Mouse (Mus musculus) lung, postnatal 0 days (tissue): ENCODE results near the gene Nelfe.

Experiments
- CTCF ChIP-seq: IDR thresholded peaks from 2 replicates; pipeline ENCODE4 v1.5.1; 2016; ENCODE audit warnings: antibody characterized with exemption, mild to moderate bottlenecking
- EP300 ChIP-seq: IDR thresholded peaks from 2 replicates; pipeline ENCODE4 v1.6.1; 2016; ENCODE audit warnings: antibody characterized with exemption, mild to moderate bottlenecking, control low read depth

DNA sequence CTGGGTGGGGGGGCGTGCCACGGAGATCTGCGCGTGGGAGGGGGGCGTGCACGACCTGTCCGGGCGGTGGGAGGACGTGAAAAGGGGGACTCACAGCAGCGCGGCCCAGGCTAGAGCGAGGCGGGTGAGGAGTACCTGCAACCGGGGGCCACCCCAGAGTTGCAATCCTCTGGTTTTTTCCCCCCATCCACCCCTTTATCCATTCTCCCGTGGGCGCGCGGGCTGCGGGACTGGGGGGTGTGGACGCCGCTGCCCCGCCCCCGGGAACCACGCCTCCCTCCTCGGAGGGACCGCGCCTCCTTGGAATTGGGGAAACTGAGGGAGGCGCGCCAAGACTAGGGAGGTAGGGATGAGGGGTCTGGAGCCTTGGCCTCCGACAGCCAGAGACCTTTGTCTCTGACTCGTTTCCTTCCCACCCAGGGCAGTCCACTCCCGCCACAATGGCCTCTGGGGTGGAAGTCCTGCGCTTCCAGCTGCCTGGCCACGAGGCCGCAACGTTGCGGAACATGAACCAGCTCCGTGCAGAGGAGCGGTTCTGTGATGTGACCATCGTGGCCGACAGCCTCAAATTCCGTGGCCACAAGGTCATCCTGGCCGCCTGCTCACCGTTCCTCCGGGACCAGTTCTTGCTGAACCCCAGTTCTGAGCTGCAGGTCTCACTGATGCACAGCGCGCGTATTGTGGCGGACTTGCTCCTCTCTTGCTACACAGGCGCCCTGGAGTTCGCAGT is 44.8 kb downstream of the Nelfe start:
- TF ChIP-seq CTCF = no peak
- TF ChIP-seq EP300 = no peak
